Mouse (Mus musculus) E14TG2a.4 (cell line): Measurements from ENCODE around the gene Ddit4l.
"Not testable (repeated sequence)": the region's sequence is repeated elsewhere in the genome, so short reads cannot be mapped to it uniquely, and the experiment has no call there.

Experiments used
- H3K27me3 ChIP-seq: 2 replicates; pipeline ENCODE4 v1.6.1; 2014; ENCODE audit warnings: low read length, control low read depth; ENCODE audit not compliant: insufficient read depth
- H3K36me3 ChIP-seq: 2 replicates; pipeline ENCODE4 v1.6.1; 2014; ENCODE audit warnings: low read length, control low read depth; ENCODE audit not compliant: insufficient read depth
- H3K4me1 ChIP-seq: replicated peaks from 2 replicates; pipeline ENCODE4 v1.6.1; 2014; ENCODE audit warnings: low read depth, low read length, control low read depth
- H3K4me3 ChIP-seq: replicated peaks from 2 replicates; pipeline ENCODE4 v1.5.1; 2014; ENCODE audit warnings: mild to moderate bottlenecking, low read length
- H3K9me3 ChIP-seq: 2 replicates; pipeline ENCODE4 v1.6.1; 2014; ENCODE audit warnings: low read length, control low read depth
- CTCF ChIP-seq: conservative IDR thresholded peaks from 2 replicates; pipeline ENCODE4 v1.5.1; 2014; ENCODE audit warnings: low read length
- NANOG ChIP-seq: IDR thresholded peaks from 2 replicates; pipeline ENCODE4 v1.6.1; 2014; ENCODE audit warnings: borderline replicate concordance, low read length, mixed read lengths
- POU5F1 ChIP-seq: IDR thresholded peaks from 2 replicates; pipeline ENCODE4 v1.6.1; 2014; ENCODE audit warnings: low read length, borderline replicate concordance

Gene Ddit4l

GRCm38 (mm10) chr3:137621312-137621711 is at the start of gene Ddit4l:
Gene Ddit4l (plus strand): TSS chr3:137621612.
- H3K27me3 ChIP-seq = peaks cover 40% of the 10 kb centered on the region
- peak within 1 kb of the TSS; percentile 86 for H3K4me3 ChIP-seq
- H3K4me1 ChIP-seq = peaks cover 26% of the 10 kb centered on the region
- not testable (repeated sequence) for H3K9me3 ChIP-seq, H3K36me3 ChIP-seq

GRCm38 (mm10) chr3:137576146-137576545 is 45.3 kb upstream of the Ddit4l start:
- no peaks in the 10 kb centered on the region for H3K36me3 ChIP-seq
- H3K4me3 ChIP-seq = no peak overlapping the region
- H3K4me1 ChIP-seq = no peaks in the 10 kb centered on the region
- H3K27me3 ChIP-seq = no peaks in the 10 kb centered on the region
- H3K9me3 ChIP-seq = no peaks in the 10 kb centered on the region
- no peak for TF ChIP-seq NANOG
- TF ChIP-seq POU5F1 = no peak
- no peak for TF ChIP-seq CTCF

- no peak overlapping the region for H3K4me3 ChIP-seq
- H3K36me3 ChIP-seq = no peaks in the 10 kb centered on the region
- no peaks in the 10 kb centered on the region for H3K27me3 ChIP-seq
- H3K9me3 ChIP-seq = no peaks in the 10 kb centered on the region
- TF ChIP-seq POU5F1 (no peak), CTCF (no peak), NANOG (no peak)
- no peaks in the 10 kb centered on the region for H3K4me1 ChIP-seq
These were observed 34.9 kb upstream of the Ddit4l start for GRCm38 (mm10) chr3:137586376-137586969.

GRCm38 (mm10) chr3:137589811-137590210 is 31.6 kb upstream of the Ddit4l start:
- Histone ChIP-seq H3K4me1 (no peaks in the 10 kb centered on the region), H3K36me3 (no peaks in the 10 kb centered on the region), H3K27me3 (no peaks in the 10 kb centered on the region), H3K4me3 (no peak overlapping the region), H3K9me3 (no peaks in the 10 kb centered on the region)
- no peak for TF ChIP-seq POU5F1
- TF ChIP-seq CTCF = no peak
- no peak for TF ChIP-seq NANOG

GRCm38 (mm10) chr3:137594332-137594905 is 27.0 kb upstream of the Ddit4l start:
- Histone ChIP-seq H3K4me1 (no peaks in the 10 kb centered on the region), H3K36me3 (no peaks in the 10 kb centered on the region), H3K9me3 (no peaks in the 10 kb centered on the region), H3K4me3 (no peak overlapping the region), H3K27me3 (no peaks in the 10 kb centered on the region)
- TF ChIP-seq CTCF = no peak
- TF ChIP-seq NANOG = no peak
- no peak for TF ChIP-seq POU5F1

- TF ChIP-seq CTCF (no peak), NANOG (no peak), POU5F1 (no peak)
- Histone ChIP-seq H3K27me3 (no peaks in the 10 kb centered on the region), H3K4me3 (no peak overlapping the region), H3K9me3 (no peaks in the 10 kb centered on the region), H3K36me3 (no peaks in the 10 kb centered on the region), H3K4me1 (no peaks in the 10 kb centered on the region)
These were observed 12.4 kb upstream of the Ddit4l start for GRCm38 (mm10) chr3:137608918-137609435.

- Histone ChIP-seq H3K36me3 (no peaks in the 10 kb centered on the region), H3K4me3 (no peak overlapping the region), H3K27me3 (no peaks in the 10 kb centered on the region), H3K9me3 (no peaks in the 10 kb centered on the region), H3K4me1 (no peaks in the 10 kb centered on the region)
- TF ChIP-seq NANOG = no peak
- no peak for TF ChIP-seq CTCF
- no peak for TF ChIP-seq POU5F1
These were observed 10.8 kb upstream of the Ddit4l start for GRCm38 (mm10) chr3:137610457-137611109.

- Histone ChIP-seq H3K36me3 (no peaks in the 10 kb centered on the region), H3K9me3 (no peaks in the 10 kb centered on the region), H3K4me3 (no peak overlapping the region), H3K27me3 (no peaks in the 10 kb centered on the region), H3K4me1 (no peaks in the 10 kb centered on the region)
- no peak for TF ChIP-seq CTCF
These were observed 10.1 kb upstream of the Ddit4l start for GRCm38 (mm10) chr3:137611110-137611857.
